Mouse (Mus musculus): Measurements from ENCODE around the gene Gatc. TPM values are rescaled to one million over a fixed set of nuclear protein-coding genes. Genes with fewer than 3 reads are reported as not detected.
A peak's percentile ranks its signal among the peaks of the same experiment; 100 is the strongest.

Gene Gatc
- total and polyA plus RNA-seq, 2 experiments from 2014 or later = 25.5 to 40.2 TPM

- TF ChIP-seq CTCF (IDR thresholded peaks at IDR 0.05; ENCODE audit: low read depth) = no peak
- H3K36me3 ChIP-seq (ENCODE audit: insufficient read depth) = peaks cover 59% of the 10 kb centered on the region
Measured at GRCm38 (mm10) chr5:115333626-115334025, 7.4 kb downstream of the Gatc start.

GRCm38 (mm10) chr5:115330955-115331354 is 10.0 kb downstream of the Gatc start:
- peaks cover 9% of the 10 kb centered on the region; the same call in 1 of the 2 replicates for H3K4me1 ChIP-seq (ENCODE audit: insufficient read depth)
- H3K9me3 ChIP-seq (ENCODE audit: low read length) = no peaks in the 10 kb centered on the region
- peaks cover 59% of the 10 kb centered on the region for H3K36me3 ChIP-seq (ENCODE audit: insufficient read depth)
- ATAC-seq (no peak), DNase-seq (no peak)
- 79% methylated on average over 9 of the region's 9 CpGs for WGBS
- no peak for TF ChIP-seq CTCF (IDR thresholded peaks at IDR 0.05; ENCODE audit: low read depth)
- no peaks in the 10 kb centered on the region for H3K27me3 ChIP-seq (ENCODE audit: insufficient read depth, low read length)
- no peak overlapping the region for H3K9ac ChIP-seq
- no peak overlapping the region for H3K4me2 ChIP-seq (ENCODE audit: low read depth)
- H3K27ac ChIP-seq (ENCODE audit: low read depth, low read length) = no peak overlapping the region
- no peak overlapping the region for H3K4me3 ChIP-seq (ENCODE audit: low read depth, low read length)

More at GRCm38 (mm10) chr5:115333626-115334025, 7.4 kb downstream of the Gatc start:
- 76% methylated on average over 3 of the region's 3 CpGs for whole genome bisulfite sequencing
- DNase-seq (no peak), ATAC-seq (no peak)
- Histone ChIP-seq H3K4me1 (ENCODE audit: insufficient read depth) (peaks cover 5% of the 10 kb centered on the region; the same call in 1 of the 2 replicates), H3K27ac (ENCODE audit: low read depth, low read length) (no peak overlapping the region), H3K27me3 (ENCODE audit: insufficient read depth, low read length) (no peaks in the 10 kb centered on the region), H3K9ac (no peak overlapping the region), H3K9me3 (ENCODE audit: low read length) (no peaks in the 10 kb centered on the region), H3K4me3 (ENCODE audit: low read depth, low read length) (no peak overlapping the region), H3K4me2 (ENCODE audit: low read depth) (no peak overlapping the region)

- H3K9me3 ChIP-seq (ENCODE audit: low read length) = no peaks in the 10 kb centered on the region
Measured at GRCm38 (mm10) chr5:115327610-115328548, 13.1 kb downstream of the Gatc start.

GRCm38 (mm10) chr5:115326875-115327609 is 13.9 kb downstream of the Gatc start, which contains the start of gene Srsf9:
Srsf9 (plus strand) TSS chr5:115327177.
- Histone ChIP-seq H3K27ac (ENCODE audit: low read depth, low read length) (peak within 1 kb of the TSS; percentile 84), H3K4me1 (ENCODE audit: insufficient read depth) (peaks cover 9% of the 10 kb centered on the region; the same call in 1 of the 2 replicates), H3K4me3 (ENCODE audit: low read depth, low read length) (peak within 1 kb of the TSS; percentile 82), H3K36me3 (ENCODE audit: insufficient read depth) (peaks cover 21% of the 10 kb centered on the region), H3K27me3 (ENCODE audit: insufficient read depth, low read length) (no peaks in the 10 kb centered on the region), H3K4me2 (ENCODE audit: low read depth) (peak within 1 kb of the TSS; percentile 90), H3K9ac (peak within 1 kb of the TSS; percentile 85), H3K9me3 (ENCODE audit: low read length) (no peaks in the 10 kb centered on the region)
- peak; percentile 95 for ATAC-seq
- DNase-seq = peak; percentile 97
- no peak for TF ChIP-seq CTCF (IDR thresholded peaks at IDR 0.05; ENCODE audit: low read depth)
- under 1% methylated on average over 89 of the region's 97 CpGs for WGBS

More at GRCm38 (mm10) chr5:115327610-115328548, 13.1 kb downstream of the Gatc start:
- Histone ChIP-seq H3K4me1 (ENCODE audit: insufficient read depth) (peaks cover 9% of the 10 kb centered on the region; the same call in 1 of the 2 replicates), H3K4me2 (ENCODE audit: low read depth) (peak overlapping the region; percentile 90), H3K27me3 (ENCODE audit: insufficient read depth, low read length) (no peaks in the 10 kb centered on the region), H3K36me3 (ENCODE audit: insufficient read depth) (peaks cover 28% of the 10 kb centered on the region), H3K4me3 (ENCODE audit: low read depth, low read length) (peak overlapping the region; percentile 82), H3K27ac (ENCODE audit: low read depth, low read length) (peak overlapping the region; percentile 84; the same call in 1 of the 2 replicates), H3K9ac (peak overlapping the region; percentile 85)
- DNase-seq = no peak
- no peak for TF ChIP-seq CTCF (IDR thresholded peaks at IDR 0.05; ENCODE audit: low read depth)
- peak; percentile 2 for ATAC-seq
- under 1% methylated on average over 55 of the region's 55 CpGs for WGBS

DNA sequence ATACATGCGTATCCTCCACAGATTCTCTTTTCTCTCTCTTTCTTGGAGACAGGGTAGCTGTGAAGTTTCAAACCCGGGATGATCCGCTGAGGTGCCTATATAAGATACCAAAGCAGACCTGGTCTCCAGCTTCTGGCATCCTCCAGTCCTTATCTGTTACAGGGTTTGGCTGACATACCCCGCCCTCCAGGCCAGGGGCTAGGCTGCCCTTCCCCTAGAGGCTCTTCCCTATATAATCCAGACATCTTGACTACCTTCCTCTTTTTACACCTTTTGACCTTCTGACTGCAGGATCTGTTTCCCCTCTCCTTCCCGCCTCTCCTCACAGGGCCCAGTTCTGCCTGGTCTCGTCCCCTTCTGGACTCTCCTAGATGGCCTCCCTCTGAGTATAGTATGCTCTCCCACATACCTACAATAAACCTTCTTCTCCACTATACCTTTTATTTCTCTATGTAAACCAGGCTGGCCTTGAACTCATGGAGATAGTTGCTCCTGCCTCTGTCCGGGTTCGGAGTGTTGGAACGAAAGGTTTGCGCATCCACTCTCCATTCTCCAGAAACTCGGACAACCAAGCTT is 14.6 kb downstream of the Gatc start:
- H3K9me3 ChIP-seq (ENCODE audit: low read length) = no peaks in the 10 kb centered on the region
- H3K27me3 ChIP-seq (ENCODE audit: insufficient read depth, low read length) = no peaks in the 10 kb centered on the region
- DNase-seq (no peak), ATAC-seq (peak; percentile 17)
- WGBS = 24% methylated on average over 11 of the region's 11 CpGs
- peak overlapping the region; percentile 84 for H3K27ac ChIP-seq (ENCODE audit: low read depth, low read length)
- peaks cover 15% of the 10 kb centered on the region for H3K36me3 ChIP-seq (ENCODE audit: insufficient read depth)
- TF ChIP-seq CTCF (IDR thresholded peaks at IDR 0.05; ENCODE audit: low read depth) = no peak
- H3K9ac ChIP-seq = peak overlapping the region; percentile 85
- H3K4me3 ChIP-seq (ENCODE audit: low read depth, low read length) = peak overlapping the region; percentile 82
- peak overlapping the region; percentile 90 for H3K4me2 ChIP-seq (ENCODE audit: low read depth)
- peaks cover 9% of the 10 kb centered on the region; the same call in 1 of the 2 replicates for H3K4me1 ChIP-seq (ENCODE audit: insufficient read depth)

Data from forebrain, postnatal 0 days (tissue).